ENCODE assay signal across 20 mouse cellular contexts in genomic region chr8:86323823-86324222, GRCm38 (mm10).
"Had no signal": no experiment of that assay in that cellular context is flagged by ENCODE, and none has a peak within 500 bp of the region (broad histone marks: within the 10 kb centered on the region; RNA-seq: fewer than 3 reads in every experiment).

No protein-coding gene starts in this region.

- ATAC-seq: liver, embryonic 12.5 days had no signal

- H3K9me3 ChIP-seq: limb, embryonic 10.5 days; limb, embryonic 13.5 days; liver, embryonic 12.5 days; liver, embryonic 15.5 days; lung, embryonic 15.5 days; neural tube, embryonic 12.5 days had no signal

- H3K4me2 ChIP-seq: limb, embryonic 13.5 days; liver, embryonic 12.5 days; liver, embryonic 15.5 days; lung, embryonic 15.5 days; midbrain, embryonic 11.5 days; neural tube, embryonic 12.5 days had no signal

- H3K27ac ChIP-seq: limb, embryonic 10.5 days; limb, embryonic 13.5 days; liver, embryonic 12.5 days; liver, embryonic 15.5 days; lung, embryonic 15.5 days; neural tube, embryonic 12.5 days; stomach, postnatal 0 days had no signal

- H3K9ac ChIP-seq: limb, embryonic 13.5 days; liver, embryonic 12.5 days; liver, embryonic 15.5 days; lung, embryonic 15.5 days; neural tube, embryonic 12.5 days had no signal

- H3K36me3 ChIP-seq: limb, embryonic 10.5 days; limb, embryonic 13.5 days; liver, embryonic 12.5 days; liver, embryonic 15.5 days; lung, embryonic 15.5 days; neural tube, embryonic 12.5 days had no signal

- H3K4me1 ChIP-seq: limb, embryonic 10.5 days; liver, embryonic 12.5 days; liver, embryonic 15.5 days; lung, embryonic 15.5 days had no signal

- DNase-seq: kidney, adult 2 months; kidney, postnatal 10 days; kidney, postnatal 36 days; layer of hippocampus, postnatal 36 days; liver; lung, adult 18-20 months; lung, postnatal 14 days; lung, postnatal 4 days; midbrain, embryonic 14.5 days; thymus, adult 2 months; thymus, postnatal 14 days; thymus, postnatal 4 days had no signal

- H3K4me3 ChIP-seq: limb, embryonic 10.5 days; limb, embryonic 13.5 days; liver, embryonic 12.5 days; liver, embryonic 15.5 days; lung, embryonic 15.5 days; neural tube, embryonic 12.5 days had no signal

- H3K27me3 ChIP-seq: limb, embryonic 13.5 days; liver, embryonic 12.5 days; liver, embryonic 15.5 days; lung, embryonic 15.5 days; neural tube, embryonic 12.5 days had no signal
